Mouse (Mus musculus): Measurements from ENCODE around the gene Sipa1l3. TPM values are rescaled to one million over a fixed set of nuclear protein-coding genes. Genes with fewer than 3 reads are reported as not detected.
A peak's percentile ranks its signal among the peaks of the same experiment; 100 is the strongest.

Gene Sipa1l3
- polyA plus RNA-seq, 1 experiment from 2014 or later: 9.7 TPM

DNA sequence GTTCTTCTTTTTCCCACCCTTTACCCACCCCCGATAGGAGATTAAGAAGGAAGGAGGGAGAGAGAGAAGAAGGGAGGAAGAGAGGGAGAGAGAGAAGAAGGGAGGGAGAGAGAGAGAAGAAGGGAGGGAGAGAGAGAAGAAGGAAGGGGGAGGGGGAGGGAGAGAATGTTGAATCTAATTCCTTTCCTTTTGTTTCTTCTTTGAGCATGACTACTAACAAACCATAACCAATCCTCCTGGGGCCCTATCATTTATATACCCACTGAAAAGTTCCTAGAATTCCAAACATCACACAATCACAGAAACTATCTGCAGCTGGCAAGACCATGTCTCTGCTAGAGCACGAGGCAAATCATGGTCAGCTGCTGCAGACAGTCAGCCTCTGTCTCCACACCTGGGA is 32.7 kb downstream of the Sipa1l3 start:
- TF ChIP-seq EP300 (optimal IDR thresholded peaks at IDR 0.05) (no peak), CTCF (IDR thresholded peaks at IDR 0.05; ENCODE audit: low read depth) (no peak)

DNA sequence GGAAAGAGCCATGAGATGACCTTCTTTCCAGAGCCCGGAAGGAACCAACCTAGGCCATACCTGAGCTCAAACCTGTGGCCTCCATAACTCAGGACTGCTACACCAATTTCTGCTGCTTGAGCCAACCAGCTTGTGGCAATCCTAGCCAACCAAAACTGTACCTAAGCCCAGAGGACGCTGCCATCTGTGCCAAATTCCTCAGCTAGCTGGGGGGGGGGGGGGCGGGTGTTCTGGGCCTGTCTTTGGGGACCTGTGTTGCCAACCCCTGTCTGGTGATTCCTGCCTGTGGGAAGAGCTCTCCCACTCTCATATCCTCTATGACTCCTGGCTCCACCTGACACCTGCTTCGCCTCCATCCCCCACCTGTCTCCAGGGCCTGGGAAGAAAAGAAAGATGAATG is 34.9 kb downstream of the Sipa1l3 start:
- Histone ChIP-seq H3K4me1 (replicated peaks; ENCODE audit: control insufficient read depth, insufficient read depth) (0 out of 2 replicates have a peak, but pooled peaks cover 2% of the 10 kb centered on the region), H3K4me2 (replicated peaks; ENCODE audit: low read depth) (no peak overlapping the region), H3K9me3 (ENCODE audit: control insufficient read depth, low read length) (no peaks in the 10 kb centered on the region), H3K27me3 (ENCODE audit: control insufficient read depth, insufficient read depth, low read length) (no peaks in the 10 kb centered on the region), H3K9ac (ENCODE audit: low read length) (no peak overlapping the region), H3K4me3 (ENCODE audit: low read depth, low read length) (no peak overlapping the region), H3K27ac (replicated peaks) (peak overlapping the region; percentile 59; the same call in 1 of the 2 replicates), H3K36me3 (ENCODE audit: control insufficient read depth, insufficient read depth, low read length) (no peaks in the 10 kb centered on the region)
- no peak for DNase-seq (ENCODE audit: low spot score)
- no peak for ATAC-seq (ENCODE audit: low FRiP score, low TSS enrichment)
- 71% methylated on average over 4 of the region's 4 CpGs for WGBS
- TF ChIP-seq EP300 (optimal IDR thresholded peaks at IDR 0.05): no peak
- no peak for TF ChIP-seq CTCF (IDR thresholded peaks at IDR 0.05; ENCODE audit: low read depth)

More for the DNA sequence above, 32.7 kb downstream of the Sipa1l3 start:
- Histone ChIP-seq H3K9ac (ENCODE audit: low read length) (no peak overlapping the region), H3K9me3 (ENCODE audit: control insufficient read depth, low read length) (no peaks in the 10 kb centered on the region), H3K36me3 (ENCODE audit: control insufficient read depth, insufficient read depth, low read length) (no peaks in the 10 kb centered on the region), H3K4me1 (replicated peaks; ENCODE audit: control insufficient read depth, insufficient read depth) (peaks cover 6% of the 10 kb centered on the region; the same call in 1 of the 2 replicates), H3K4me2 (replicated peaks; ENCODE audit: low read depth) (no peak overlapping the region), H3K4me3 (ENCODE audit: low read depth, low read length) (no peak overlapping the region), H3K27me3 (ENCODE audit: control insufficient read depth, insufficient read depth, low read length) (no peaks in the 10 kb centered on the region), H3K27ac (replicated peaks) (no peak overlapping the region)
- DNase-seq (ENCODE audit: low spot score) (no peak), ATAC-seq (ENCODE audit: low FRiP score, low TSS enrichment) (no peak)
- 49% methylated on average over 2 of the region's 2 CpGs for WGBS

DNA sequence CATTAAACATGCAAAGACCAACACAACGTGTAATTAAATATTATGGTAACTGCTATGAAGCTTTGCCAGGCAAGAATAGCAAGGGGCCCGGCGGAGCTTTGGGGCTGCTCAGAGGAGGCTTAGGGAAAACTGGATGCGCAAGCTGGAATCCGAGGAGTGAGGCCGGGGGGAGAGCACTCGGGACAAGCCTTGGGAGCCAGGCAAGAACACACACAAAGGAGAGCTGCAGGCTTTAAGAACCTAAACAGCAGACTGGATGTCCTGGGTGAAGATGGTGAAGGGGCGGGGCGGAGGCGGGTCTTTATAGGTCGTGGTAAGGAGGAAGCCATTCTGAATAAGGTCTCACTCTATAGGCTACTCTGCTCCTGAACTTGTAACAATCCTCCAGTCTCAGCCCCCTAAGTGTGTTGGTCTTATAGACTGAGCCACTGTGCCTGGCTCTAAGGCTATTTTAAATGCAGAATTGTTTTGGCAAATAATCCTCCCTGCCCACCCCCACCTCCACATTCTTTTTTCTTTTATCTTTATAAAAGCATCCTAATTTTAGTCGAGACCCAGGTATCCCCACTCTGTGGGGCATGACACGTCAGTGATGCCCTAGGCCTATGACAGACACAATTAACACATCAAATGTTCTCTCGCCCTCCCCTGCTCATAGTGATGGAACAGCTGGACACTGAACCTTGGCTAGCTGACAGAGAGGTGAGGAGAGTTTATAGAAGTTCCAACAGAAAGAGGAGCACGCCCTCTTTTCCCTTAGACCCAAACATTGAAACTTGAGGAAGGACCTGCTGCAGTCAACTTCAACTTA is 36.9 kb downstream of the Sipa1l3 start:
- Histone ChIP-seq H3K4me1 (replicated peaks; ENCODE audit: control insufficient read depth, insufficient read depth) (0 out of 2 replicates have a peak, but pooled peaks cover 2% of the 10 kb centered on the region), H3K4me2 (replicated peaks; ENCODE audit: low read depth) (peak overlapping the region; percentile 4; the same call in 1 of the 2 replicates), H3K27ac (replicated peaks) (peak overlapping the region; percentile 83), H3K9me3 (ENCODE audit: control insufficient read depth, low read length) (no peaks in the 10 kb centered on the region), H3K27me3 (ENCODE audit: control insufficient read depth, insufficient read depth, low read length) (no peaks in the 10 kb centered on the region), H3K4me3 (ENCODE audit: low read depth, low read length) (no peak overlapping the region), H3K36me3 (ENCODE audit: control insufficient read depth, insufficient read depth, low read length) (no peaks in the 10 kb centered on the region), H3K9ac (ENCODE audit: low read length) (peak overlapping the region; percentile 2; the same call in 1 of the 2 replicates)
- TF ChIP-seq CTCF (IDR thresholded peaks at IDR 0.05; ENCODE audit: low read depth) (no peak), EP300 (optimal IDR thresholded peaks at IDR 0.05) (peak; percentile 61)
- 33% methylated on average over 15 of the region's 15 CpGs for WGBS
- DNase-seq (ENCODE audit: low spot score): peak; percentile 41
- peak; percentile 68; the same call in 1 of the 2 replicates for ATAC-seq (ENCODE audit: low FRiP score, low TSS enrichment)

DNA sequence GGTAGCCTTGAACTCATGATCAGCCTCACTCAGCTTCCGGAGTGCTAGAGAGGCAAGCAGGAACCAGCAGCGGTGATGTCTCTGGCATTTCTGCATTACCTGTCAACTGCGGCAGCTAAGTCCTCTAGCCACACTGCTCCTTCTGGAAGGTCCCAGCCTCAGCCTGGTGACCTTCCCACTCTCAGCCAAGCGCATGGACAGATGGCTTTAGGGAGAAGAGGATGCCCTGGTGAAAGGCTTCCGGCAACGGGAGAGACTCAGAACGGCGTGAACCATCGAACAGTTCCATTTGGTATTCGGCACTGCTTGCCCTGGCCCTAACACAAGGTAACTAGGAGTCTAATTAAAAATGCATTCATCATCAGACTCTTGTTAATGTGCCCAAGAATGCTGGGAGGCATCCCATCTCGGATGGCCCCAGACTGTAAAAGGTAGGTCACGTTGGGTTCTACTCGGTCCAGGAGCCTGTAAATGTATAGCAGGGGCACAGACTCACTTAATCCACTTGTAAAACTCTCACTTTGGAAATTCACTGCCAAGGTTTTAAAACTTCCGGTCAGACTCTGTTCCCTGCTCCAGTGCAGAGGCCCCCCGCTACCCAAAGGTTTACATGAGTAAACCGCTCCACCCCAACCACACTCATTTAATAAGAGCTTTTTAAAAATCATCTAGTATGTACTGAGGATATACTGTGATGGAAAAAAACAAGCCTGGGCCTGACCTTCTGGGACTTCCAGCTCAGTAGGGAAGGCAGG is 37.7 kb downstream of the Sipa1l3 start:
- Histone ChIP-seq H3K4me1 (replicated peaks; ENCODE audit: control insufficient read depth, insufficient read depth) (0 out of 2 replicates have a peak, but pooled peaks cover 2% of the 10 kb centered on the region), H3K36me3 (ENCODE audit: control insufficient read depth, insufficient read depth, low read length) (no peaks in the 10 kb centered on the region), H3K27me3 (ENCODE audit: control insufficient read depth, insufficient read depth, low read length) (no peaks in the 10 kb centered on the region), H3K27ac (replicated peaks) (peak overlapping the region; percentile 83), H3K9me3 (ENCODE audit: control insufficient read depth, low read length) (no peaks in the 10 kb centered on the region), H3K4me3 (ENCODE audit: low read depth, low read length) (no peak overlapping the region), H3K9ac (ENCODE audit: low read length) (0 out of 2 replicates have a peak overlapping the region, but pooled peaks have one; percentile 8), H3K4me2 (replicated peaks; ENCODE audit: low read depth) (no peak overlapping the region)
- WGBS: 66% methylated on average over 16 of the region's 16 CpGs
- TF ChIP-seq EP300 (optimal IDR thresholded peaks at IDR 0.05) (no peak), CTCF (IDR thresholded peaks at IDR 0.05; ENCODE audit: low read depth) (no peak)
- DNase-seq (ENCODE audit: low spot score) (no peak), ATAC-seq (ENCODE audit: low FRiP score, low TSS enrichment) (no peak)

DNA sequence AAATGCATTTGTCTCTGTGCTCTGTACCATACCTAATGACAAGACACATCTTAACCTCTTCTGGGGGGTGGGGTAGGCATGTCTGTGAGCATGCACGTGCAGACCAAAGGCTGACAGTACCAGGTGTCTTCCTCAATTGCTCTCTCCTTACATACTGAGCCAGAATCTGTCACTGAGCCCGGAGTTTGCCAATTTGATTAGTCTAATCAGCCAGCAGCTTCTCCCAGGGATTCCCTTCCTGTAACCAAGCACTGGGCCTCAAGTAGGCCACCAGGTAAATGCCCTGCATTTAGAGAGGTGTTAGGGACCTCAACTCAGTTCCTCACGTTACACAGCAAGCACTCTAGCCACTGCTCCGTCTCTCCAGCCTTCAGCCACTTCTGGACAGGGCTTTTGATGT is 38.3 kb downstream of the Sipa1l3 start:
- Histone ChIP-seq H3K27me3 (ENCODE audit: control insufficient read depth, insufficient read depth, low read length) (no peaks in the 10 kb centered on the region), H3K4me1 (replicated peaks; ENCODE audit: control insufficient read depth, insufficient read depth) (0 out of 2 replicates have a peak, but pooled peaks cover 2% of the 10 kb centered on the region), H3K9ac (ENCODE audit: low read length) (no peak overlapping the region), H3K4me3 (ENCODE audit: low read depth, low read length) (no peak overlapping the region), H3K9me3 (ENCODE audit: control insufficient read depth, low read length) (no peaks in the 10 kb centered on the region), H3K36me3 (ENCODE audit: control insufficient read depth, insufficient read depth, low read length) (no peaks in the 10 kb centered on the region), H3K27ac (replicated peaks) (peak overlapping the region; percentile 83), H3K4me2 (replicated peaks; ENCODE audit: low read depth) (no peak overlapping the region)
- TF ChIP-seq CTCF (IDR thresholded peaks at IDR 0.05; ENCODE audit: low read depth) (no peak), EP300 (optimal IDR thresholded peaks at IDR 0.05) (no peak)
- ATAC-seq (ENCODE audit: low FRiP score, low TSS enrichment) (no peak), DNase-seq (ENCODE audit: low spot score) (no peak)
- 77% methylated on average over 4 of the region's 4 CpGs for WGBS

All from stomach, postnatal 0 days (tissue).